Mouse (Mus musculus): Measurements from ENCODE around the gene Rps3.

DNA sequence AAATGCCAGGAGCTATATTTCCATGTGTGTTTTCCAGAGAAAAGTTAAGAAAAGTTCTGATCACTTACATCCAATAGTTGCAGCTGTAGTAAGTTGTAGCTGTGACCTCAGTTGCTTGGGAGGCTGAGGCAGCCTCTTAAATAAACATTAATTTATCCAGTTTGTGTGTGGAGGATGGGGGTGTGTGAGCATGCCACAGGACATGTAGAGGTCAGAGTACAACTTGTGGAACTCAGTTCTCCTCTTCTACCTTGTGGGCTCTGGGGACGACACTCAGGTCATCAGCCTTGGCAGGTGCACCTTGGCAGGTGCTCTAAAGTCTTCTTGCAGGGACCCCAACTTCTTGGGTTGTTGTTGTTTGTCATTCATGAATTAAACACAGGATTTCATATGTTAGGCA lies 40.3 kb upstream of the Rps3 start:
- TF ChIP-seq CTCF (IDR thresholded peaks at IDR 0.05; ENCODE audit: low read depth) (no peak), EP300 (optimal IDR thresholded peaks at IDR 0.05) (no peak)
